Mouse (Mus musculus) limb, embryonic 13.5 days (tissue): ENCODE measurements around the gene Cntn3. TPM values are rescaled to one million over a fixed set of nuclear protein-coding genes. Genes with fewer than 3 reads are reported as not detected.
"Not testable (repeated sequence)": the region's sequence is repeated elsewhere in the genome, so short reads cannot be mapped to it uniquely, and the experiment has no call there.

Experiments
- ATAC-seq: fragments of 200-750 bp; cut with Nextera tagmentation; 2 replicates; pipeline ENCODE4 v1.8.0; 2017; ENCODE audit warnings: low read depth, moderate number of reproducible peaks, moderate TSS enrichment; ENCODE audit not compliant: low FRiP score
- H3K27ac ChIP-seq: fragments of 300-500 bp; sonication (generic); 2 replicates; pipeline ENCODE4 v1.5.1; 2015; ENCODE audit warnings: inconsistent platforms, mild to moderate bottlenecking, moderate library complexity
- H3K27me3 ChIP-seq: fragments of 300-500 bp; sonication (generic); 2 replicates; pipeline ENCODE4 v1.6.1; 2015; ENCODE audit warnings: mild to moderate bottlenecking, inconsistent platforms
- H3K36me3 ChIP-seq: fragments of 300-500 bp; sonication (generic); 2 replicates; pipeline ENCODE4 v1.6.1; 2015; ENCODE audit warnings: inconsistent platforms, mild to moderate bottlenecking, moderate library complexity
- H3K4me1 ChIP-seq: fragments of 300-500 bp; sonication (generic); 2 replicates; pipeline ENCODE4 v1.6.1; 2015; ENCODE audit warnings: inconsistent platforms
- H3K4me2 ChIP-seq: fragments of 300-500 bp; sonication (generic); replicated peaks from 2 replicates; pipeline ENCODE4 v1.6.1; 2015; ENCODE audit warnings: inconsistent platforms, mild to moderate bottlenecking, moderate library complexity
- H3K4me3 ChIP-seq: fragments of 300-500 bp; sonication (generic); 2 replicates; pipeline ENCODE4 v1.5.1; 2015; ENCODE audit warnings: moderate library complexity, mild to moderate bottlenecking, inconsistent platforms
- H3K9ac ChIP-seq: fragments of 300-500 bp; sonication (generic); 2 replicates; pipeline ENCODE4 v1.6.1; 2015; ENCODE audit warnings: mild to moderate bottlenecking, inconsistent platforms
- H3K9me3 ChIP-seq: fragments of 300-500 bp; sonication (generic); 2 replicates; pipeline ENCODE4 v1.6.1; 2016; ENCODE audit warnings: inconsistent platforms
- WGBS: fragments of 180-500 bp; shearing (Covaris S2); methylation state at CpG from one replicate; pipeline ENCODE4 v1.1.7; 2015; 5-methylcytosine and 5-hydroxymethylcytosine counted together
- polyA plus RNA-seq: library from polyadenylated mRNA; unstranded; fragments of >200 nt; fragmentation: Nextera tagmentation; extraction: Ambion mirVana; gene quantifications from 2 replicates; pipeline ENCODE4 v1.2.1, GENCODE M21; 2015

The Cntn3 gene
- polyA plus RNA-seq = 1.9 TPM in 2 replicates

- not testable (repeated sequence) for H3K36me3 ChIP-seq, H3K9me3 ChIP-seq, H3K9ac ChIP-seq, H3K4me3 ChIP-seq, H3K27me3 ChIP-seq, ATAC-seq, H3K4me2 ChIP-seq, H3K27ac ChIP-seq, H3K4me1 ChIP-seq
- WGBS = 98% methylated on average over 6 of the region's 20 CpGs
Observed at GRCm38 (mm10) chr6:102573001-102573400, at the start of gene Cntn3. Gene Cntn3, minus strand, starts transcription at chr6:102573101.

- 84% methylated on average over 2 of the region's 2 CpGs for WGBS
- Histone ChIP-seq H3K4me1 (no peaks in the 10 kb centered on the region), H3K9me3 (no peaks in the 10 kb centered on the region), H3K36me3 (no peaks in the 10 kb centered on the region), H3K27me3 (no peaks in the 10 kb centered on the region), H3K4me3 (no peak overlapping the region), H3K9ac (no peak overlapping the region), H3K27ac (no peak overlapping the region), H3K4me2 (no peak overlapping the region)
- no peak for ATAC-seq
Observed at GRCm38 (mm10) chr6:102600773-102601172, 27.9 kb upstream of the Cntn3 start.

- no peaks in the 10 kb centered on the region for H3K9me3 ChIP-seq
- no peaks in the 10 kb centered on the region for H3K27me3 ChIP-seq
- H3K27ac ChIP-seq = no peak overlapping the region
- ATAC-seq = no peak
- H3K4me3 ChIP-seq = no peak overlapping the region
- H3K4me2 ChIP-seq = no peak overlapping the region
- no peak overlapping the region for H3K9ac ChIP-seq
- 79% methylated on average over 2 of the region's 2 CpGs for WGBS
- H3K4me1 ChIP-seq = no peaks in the 10 kb centered on the region
- H3K36me3 ChIP-seq = no peaks in the 10 kb centered on the region
Observed at GRCm38 (mm10) chr6:102597756-102598155, 24.9 kb upstream of the Cntn3 start.

- no peak overlapping the region for H3K4me3 ChIP-seq
- H3K9me3 ChIP-seq = no peaks in the 10 kb centered on the region
- no peaks in the 10 kb centered on the region for H3K4me1 ChIP-seq
- H3K36me3 ChIP-seq = no peaks in the 10 kb centered on the region
- H3K27me3 ChIP-seq = no peaks in the 10 kb centered on the region
- no peak for ATAC-seq
- WGBS = 86% methylated on average over 4 of the region's 4 CpGs
- no peak overlapping the region for H3K27ac ChIP-seq
- H3K9ac ChIP-seq = no peak overlapping the region
- no peak overlapping the region for H3K4me2 ChIP-seq
Observed at GRCm38 (mm10) chr6:102590151-102590550, 17.2 kb upstream of the Cntn3 start.

- Histone ChIP-seq H3K27me3 (no peaks in the 10 kb centered on the region), H3K36me3 (no peaks in the 10 kb centered on the region), H3K9ac (no peak overlapping the region), H3K4me3 (no peak overlapping the region), H3K9me3 (no peaks in the 10 kb centered on the region), H3K27ac (no peak overlapping the region), H3K4me1 (no peaks in the 10 kb centered on the region), H3K4me2 (no peak overlapping the region)
- WGBS = 65% methylated on average over 4 of the region's 4 CpGs
- no peak for ATAC-seq
Observed at GRCm38 (mm10) chr6:102589311-102589710, 16.4 kb upstream of the Cntn3 start.

- Histone ChIP-seq H3K36me3 (no peaks in the 10 kb centered on the region), H3K4me3 (no peak overlapping the region), H3K9ac (no peak overlapping the region), H3K9me3 (no peaks in the 10 kb centered on the region), H3K27ac (no peak overlapping the region), H3K27me3 (no peaks in the 10 kb centered on the region), H3K4me1 (no peaks in the 10 kb centered on the region), H3K4me2 (no peak overlapping the region)
- no peak for ATAC-seq
Observed at GRCm38 (mm10) chr6:102586056-102586455, 13.2 kb upstream of the Cntn3 start.

GRCm38 (mm10) chr6:102583578-102583977 is 10.7 kb upstream of the Cntn3 start:
- no peaks in the 10 kb centered on the region for H3K9me3 ChIP-seq
- WGBS = 71% methylated on average over 2 of the region's 2 CpGs
- H3K36me3 ChIP-seq = no peaks in the 10 kb centered on the region
- no peaks in the 10 kb centered on the region for H3K27me3 ChIP-seq
- H3K9ac ChIP-seq = no peak overlapping the region
- H3K27ac ChIP-seq = no peak overlapping the region
- H3K4me3 ChIP-seq = no peak overlapping the region
- H3K4me1 ChIP-seq = no peaks in the 10 kb centered on the region
- H3K4me2 ChIP-seq = no peak overlapping the region
- ATAC-seq = no peak

- Histone ChIP-seq H3K9me3 (no peaks in the 10 kb centered on the region), H3K4me3 (no peak overlapping the region), H3K27ac (no peak overlapping the region), H3K9ac (no peak overlapping the region), H3K36me3 (no peaks in the 10 kb centered on the region), H3K4me2 (no peak overlapping the region), H3K27me3 (peaks cover 24% of the 10 kb centered on the region), H3K4me1 (peaks cover 12% of the 10 kb centered on the region)
- ATAC-seq = no peak
- 72% methylated on average over 1 of the region's 1 CpGs for WGBS
Observed at GRCm38 (mm10) chr6:102567496-102567895, 5.4 kb downstream of the Cntn3 start.

- H3K4me1 ChIP-seq = peaks cover 12% of the 10 kb centered on the region
- peaks cover 33% of the 10 kb centered on the region for H3K27me3 ChIP-seq
- no peak for ATAC-seq
- H3K4me2 ChIP-seq = no peak overlapping the region
- H3K9me3 ChIP-seq = no peaks in the 10 kb centered on the region
- H3K36me3 ChIP-seq = no peaks in the 10 kb centered on the region
- H3K9ac ChIP-seq = no peak overlapping the region
- H3K27ac ChIP-seq = no peak overlapping the region
- WGBS = 88% methylated on average over 1 of the region's 1 CpGs
- no peak overlapping the region for H3K4me3 ChIP-seq
Observed at GRCm38 (mm10) chr6:102565228-102565627, 7.7 kb downstream of the Cntn3 start.

GRCm38 (mm10) chr6:102564011-102564731 is 8.7 kb downstream of the Cntn3 start:
- Histone ChIP-seq H3K36me3 (no peaks in the 10 kb centered on the region), H3K4me3 (peak overlapping the region; percentile 58), H3K27me3 (peaks cover 33% of the 10 kb centered on the region), H3K9ac (peak overlapping the region; percentile 68), H3K4me1 (peaks cover 12% of the 10 kb centered on the region), H3K9me3 (no peaks in the 10 kb centered on the region), H3K4me2 (peak overlapping the region; percentile 90), H3K27ac (no peak overlapping the region)
- peak; percentile 97 for ATAC-seq
- WGBS = under 1% methylated on average over 59 of the region's 63 CpGs

GRCm38 (mm10) chr6:102563431-102563830 is 9.5 kb downstream of the Cntn3 start:
- no peak for ATAC-seq
- H3K9ac ChIP-seq = peak overlapping the region; percentile 68; the same call in 1 of the 2 replicates
- H3K4me3 ChIP-seq = peak overlapping the region; percentile 58

GRCm38 (mm10) chr6:102557521-102557920 is 15.4 kb downstream of the Cntn3 start:
- Histone ChIP-seq H3K36me3 (no peaks in the 10 kb centered on the region), H3K4me3 (no peak overlapping the region), H3K9me3 (no peaks in the 10 kb centered on the region), H3K4me2 (no peak overlapping the region), H3K27ac (no peak overlapping the region), H3K9ac (no peak overlapping the region), H3K27me3 (peaks cover 9% of the 10 kb centered on the region), H3K4me1 (no peaks in the 10 kb centered on the region)
- ATAC-seq = no peak
- WGBS = 81% methylated on average over 3 of the region's 3 CpGs

More at GRCm38 (mm10) chr6:102563431-102563830, 9.5 kb downstream of the Cntn3 start:
- Histone ChIP-seq H3K4me1 (peaks cover 12% of the 10 kb centered on the region), H3K27me3 (peaks cover 30% of the 10 kb centered on the region), H3K4me2 (peak overlapping the region; percentile 90), H3K27ac (no peak overlapping the region), H3K36me3 (no peaks in the 10 kb centered on the region), H3K9me3 (no peaks in the 10 kb centered on the region)
- 8% methylated on average over 7 of the region's 7 CpGs for WGBS

- 0 out of 2 replicates have a peak, but pooled peaks cover under 1% of the 10 kb centered on the region for H3K27me3 ChIP-seq
- H3K4me2 ChIP-seq = no peak overlapping the region
- H3K27ac ChIP-seq = no peak overlapping the region
- H3K36me3 ChIP-seq = no peaks in the 10 kb centered on the region
- H3K9me3 ChIP-seq = no peaks in the 10 kb centered on the region
- H3K4me3 ChIP-seq = no peak overlapping the region
- no peak overlapping the region for H3K9ac ChIP-seq
- H3K4me1 ChIP-seq = no peaks in the 10 kb centered on the region
- ATAC-seq = no peak
- 74% methylated on average over 3 of the region's 3 CpGs for WGBS
Observed at GRCm38 (mm10) chr6:102556497-102556896, 16.4 kb downstream of the Cntn3 start.
